Mouse (Mus musculus): ENCODE results near the gene Nhlrc1.

Nhlrc1 gene

GRCm38 (mm10) chr13:47001590-47001989 lies 13.1 kb downstream of the Nhlrc1 start:
- no peak for DNase-seq

GRCm38 (mm10) chr13:46999498-46999897 lies 15.2 kb downstream of the Nhlrc1 start:
- DNase-seq = peak; percentile 68

GRCm38 (mm10) chr13:46997355-46997754 lies 17.3 kb downstream of the Nhlrc1 start:
- DNase-seq = no peak

GRCm38 (mm10) chr13:46993274-46993551 lies 21.4 kb downstream of the Nhlrc1 start:
- no peak for DNase-seq

GRCm38 (mm10) chr13:46992516-46993273 lies 22.0 kb downstream of the Nhlrc1 start:
- no peak for DNase-seq

GRCm38 (mm10) chr13:46990376-46991011 lies 24.2 kb downstream of the Nhlrc1 start:
- peak; percentile 67 for DNase-seq

- no peak for DNase-seq
Measured at GRCm38 (mm10) chr13:46987941-46988340, 26.7 kb downstream of the Nhlrc1 start.

- DNase-seq = peak; percentile 68
Measured at GRCm38 (mm10) chr13:46986208-46986607, 28.4 kb downstream of the Nhlrc1 start.

- no peak for DNase-seq
Measured at GRCm38 (mm10) chr13:46983878-46984277, 30.8 kb downstream of the Nhlrc1 start.

- DNase-seq = peak; percentile 82
Measured at GRCm38 (mm10) chr13:46979836-46980490, 34.7 kb downstream of the Nhlrc1 start.

- DNase-seq = peak; percentile 45
Measured at GRCm38 (mm10) chr13:46976532-46976931, 38.1 kb downstream of the Nhlrc1 start.

GRCm38 (mm10) chr13:46975930-46976329 lies 38.7 kb downstream of the Nhlrc1 start:
- DNase-seq = no peak

- DNase-seq = peak; percentile 31
Measured at GRCm38 (mm10) chr13:46975031-46975551, 39.6 kb downstream of the Nhlrc1 start.

GRCm38 (mm10) chr13:46970286-46970945 lies 44.2 kb downstream of the Nhlrc1 start:
- DNase-seq = peak; percentile 75

GRCm38 (mm10) chr13:46968626-46969025 lies 46.0 kb downstream of the Nhlrc1 start:
- no peak for DNase-seq

- DNase-seq = no peak
Measured at GRCm38 (mm10) chr13:46967308-46967707, 47.3 kb downstream of the Nhlrc1 start.
